Mouse (Mus musculus): ENCODE data around the gene Sod2.

DNA sequence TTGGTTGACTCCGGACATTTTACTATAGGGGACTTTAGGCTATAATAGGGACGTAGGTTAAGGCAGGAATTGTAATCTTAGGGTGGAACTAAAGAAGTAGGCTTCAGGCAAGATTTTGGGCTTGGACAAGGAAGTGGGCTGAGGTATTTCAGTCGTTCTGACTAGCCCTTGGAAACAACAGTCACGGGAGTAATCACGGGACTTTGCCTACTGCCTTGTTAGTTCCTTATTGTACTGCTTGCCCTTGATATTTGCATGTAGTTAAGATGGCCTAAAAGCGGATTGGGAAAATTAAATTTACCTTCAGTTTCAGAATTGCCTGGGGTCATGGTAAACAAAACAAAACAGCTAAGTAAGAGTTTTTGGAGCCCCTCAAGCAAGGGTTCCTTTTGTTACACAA, 7.6 kb upstream of the Sod2 start:
- TF ChIP-seq TAL1 (IDR thresholded peaks at IDR 0.05; ENCODE audit: low read length) (no peak), GATA1 (IDR thresholded peaks at IDR 0.05; ENCODE audit: low read length) (no peak)
